Mouse (Mus musculus): ENCODE measurements at regions not wholly inside any gene's neighbourhood (a gene's known extent, or its start where the extent isn't known, plus 50 kb on each side); places are given as distances from the start of the nearest gene placed in this dataset.
"Not testable (repeated sequence)": the region's sequence is repeated elsewhere in the genome, so short reads cannot be mapped to it uniquely, and the experiment has no call there.

DNA sequence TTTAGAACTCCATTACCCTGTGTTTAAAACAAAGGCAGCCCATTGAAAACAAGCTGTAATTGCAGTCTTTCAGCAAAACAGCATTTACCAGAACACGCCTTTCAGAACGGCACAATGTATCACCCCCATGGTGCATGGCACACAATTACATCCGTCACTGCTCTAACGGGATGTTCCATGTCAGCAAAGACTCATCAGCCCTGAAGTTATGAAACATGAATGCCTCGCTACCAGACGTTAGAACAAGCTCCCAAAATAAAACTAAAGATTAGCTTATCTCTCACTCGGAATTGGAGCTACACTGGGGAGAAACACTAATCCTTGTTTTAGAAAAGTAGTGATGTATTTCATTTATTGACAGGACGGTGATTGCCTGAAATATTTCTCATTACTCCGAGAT lies 301.4 kb downstream of the Tox3 start:
- no peak for DNase-seq

GRCm38 (mm10) chr8:90036436-90036835 lies 311.7 kb downstream of the Tox3 start:
- no peak for DNase-seq

DNA sequence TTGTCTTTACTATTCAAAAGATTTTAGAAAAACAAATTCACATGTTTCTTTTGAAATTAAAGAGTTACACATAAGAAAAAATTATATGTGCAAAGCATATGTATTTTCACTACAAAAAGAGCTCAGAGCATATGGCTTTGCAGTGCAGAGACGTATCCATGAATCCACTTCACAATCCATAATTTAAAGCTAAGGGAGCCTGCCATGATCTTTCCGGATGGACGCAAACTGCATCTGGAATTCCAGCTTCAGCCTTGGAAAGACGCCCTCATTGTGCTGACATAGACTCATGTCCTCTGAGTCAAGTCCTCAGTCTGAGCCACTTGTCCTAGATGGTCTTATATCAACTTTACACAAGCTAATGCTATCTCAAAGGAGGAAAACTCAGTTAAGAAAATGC lies 315.6 kb downstream of the Tox3 start:
- no peak for DNase-seq

GRCm38 (mm10) chr8:90031220-90031619 lies 316.9 kb downstream of the Tox3 start:
- DNase-seq: no peak

DNA sequence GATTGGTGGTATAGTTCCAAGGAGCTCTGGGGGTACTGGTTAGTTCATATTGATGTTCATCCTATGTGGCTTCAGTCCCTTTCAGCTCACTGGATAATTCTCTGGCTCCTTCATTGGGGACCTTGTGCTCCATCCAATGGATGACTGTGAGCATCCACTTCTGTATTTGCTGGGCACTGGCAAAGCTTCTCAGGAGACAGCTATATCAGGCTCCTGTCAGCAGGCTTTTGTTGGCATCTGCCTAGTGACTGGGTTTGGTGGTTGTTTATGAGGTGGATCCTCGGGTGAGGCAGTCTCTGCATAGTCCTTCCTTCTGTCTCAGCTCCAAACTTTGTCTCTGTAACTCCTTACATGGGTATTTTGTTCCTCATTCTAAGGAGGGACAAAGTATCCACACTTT lies 330.2 kb downstream of the Tox3 start:
- DNase-seq: not testable (repeated sequence)

GRCm38 (mm10) chr8:90013755-90014154 lies 334.4 kb downstream of the Tox3 start:
- no peak for DNase-seq

GRCm38 (mm10) chr8:90011682-90012409 lies 336.3 kb downstream of the Tox3 start:
- no peak for DNase-seq

DNA sequence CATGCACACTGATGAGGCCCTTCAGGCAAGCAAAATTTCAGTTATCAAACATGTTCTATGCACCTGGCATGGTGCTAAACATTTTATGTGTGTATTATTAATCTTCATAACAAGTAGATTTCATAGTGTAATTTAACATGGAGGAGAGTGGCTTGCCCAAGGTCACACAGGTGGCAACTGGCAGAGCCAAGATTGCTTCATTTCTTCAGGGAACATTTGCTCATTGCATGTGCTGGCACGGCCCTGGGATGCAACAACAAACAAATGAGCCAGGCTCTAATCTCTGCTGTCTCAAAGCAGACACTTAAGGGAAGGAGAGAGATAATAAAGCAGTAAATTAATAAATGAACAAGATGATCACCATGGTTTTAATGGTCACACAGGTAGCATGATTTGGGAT lies 338.7 kb downstream of the Tox3 start:
- no peak for DNase-seq

GRCm38 (mm10) chr8:90000899-90001640 lies 347.1 kb downstream of the Tox3 start:
- DNase-seq: peak; percentile 92 to 94

DNA sequence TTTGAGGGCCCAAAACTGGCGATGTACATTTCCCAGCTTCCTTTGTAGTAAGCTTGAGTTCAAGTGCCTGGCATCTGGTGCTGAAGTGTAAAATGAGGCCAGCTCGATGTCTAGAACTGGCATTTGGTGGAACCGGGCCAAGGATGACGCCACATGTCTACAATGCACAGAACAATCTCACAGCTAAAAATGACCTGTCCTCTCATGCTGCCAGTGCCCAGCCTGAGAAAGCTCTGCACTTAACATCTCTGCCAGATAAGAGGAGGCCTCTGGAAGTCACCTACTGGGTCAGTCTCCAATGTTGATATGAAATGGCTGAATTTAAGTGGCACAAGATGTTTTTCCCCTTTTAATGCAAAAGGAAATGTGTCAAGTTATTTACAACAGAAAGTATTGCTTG lies 354.4 kb downstream of the Tox3 start:
- peak in 1 of 2 experiments; percentile 26 for DNase-seq

- peak in 1 of 2 experiments; percentile 14 for DNase-seq
Observed at GRCm38 (mm10) chr8:89983859-89984258, 364.3 kb downstream of the Tox3 start.

DNA sequence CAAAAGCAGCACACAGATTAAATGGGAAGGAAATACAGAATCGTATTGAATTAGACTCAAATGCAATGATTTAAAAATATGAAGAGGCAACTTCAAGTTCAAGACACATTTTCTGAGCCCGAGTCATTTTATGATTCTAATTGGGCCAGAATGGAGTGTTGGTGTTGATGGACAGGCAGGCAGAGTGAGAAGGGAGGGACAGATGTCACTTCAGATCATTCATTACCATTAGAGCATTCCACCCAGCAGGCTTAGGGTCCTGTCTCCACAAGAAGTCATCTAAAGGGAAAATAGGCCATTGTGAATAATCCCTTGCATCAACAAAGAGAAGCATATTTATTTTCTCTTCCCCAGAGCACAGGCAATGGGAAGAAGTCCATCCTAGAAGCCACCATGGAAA lies 365.6 kb downstream of the Tox3 start:
- no peak for DNase-seq

DNA sequence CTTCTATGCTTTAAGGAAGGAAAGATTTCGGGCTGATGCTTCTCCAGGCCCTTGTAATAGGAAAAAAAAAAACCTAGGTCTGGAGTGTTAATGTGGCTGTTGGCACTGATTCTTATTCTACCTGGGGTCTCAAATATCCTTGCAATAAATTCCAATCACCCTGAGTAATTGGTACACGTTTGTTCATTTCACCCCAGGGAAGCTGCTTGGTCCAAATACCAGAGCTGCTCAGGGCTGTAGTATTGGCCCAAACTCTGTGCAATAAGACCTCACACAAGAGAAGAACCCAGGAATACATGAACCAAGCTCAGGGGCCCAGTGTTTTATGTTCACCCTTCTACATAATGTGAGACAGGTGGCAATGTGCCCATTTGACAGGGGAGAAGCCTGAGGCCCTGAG lies 366.8 kb downstream of the Tox3 start:
- DNase-seq: no peak

DNA sequence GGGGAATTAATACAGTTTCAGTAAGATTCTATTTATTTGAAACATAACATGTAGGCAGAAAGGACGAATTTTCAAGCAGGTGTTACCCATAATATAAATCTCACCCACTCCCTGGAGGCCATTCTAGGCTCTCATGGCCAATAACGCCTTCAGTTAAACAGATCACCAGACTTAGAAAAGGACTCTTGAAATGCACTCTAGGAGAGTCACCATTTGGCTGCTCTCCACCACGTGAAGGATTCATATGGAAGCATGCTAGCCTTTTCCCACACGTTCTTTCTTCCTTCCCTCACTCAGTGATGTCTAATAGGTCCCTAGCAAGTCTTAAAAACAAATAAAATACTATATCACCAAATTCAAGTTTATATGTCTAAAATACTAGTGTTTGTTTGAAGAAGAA lies 367.7 kb downstream of the Tox3 start:
- DNase-seq: no peak

DNA sequence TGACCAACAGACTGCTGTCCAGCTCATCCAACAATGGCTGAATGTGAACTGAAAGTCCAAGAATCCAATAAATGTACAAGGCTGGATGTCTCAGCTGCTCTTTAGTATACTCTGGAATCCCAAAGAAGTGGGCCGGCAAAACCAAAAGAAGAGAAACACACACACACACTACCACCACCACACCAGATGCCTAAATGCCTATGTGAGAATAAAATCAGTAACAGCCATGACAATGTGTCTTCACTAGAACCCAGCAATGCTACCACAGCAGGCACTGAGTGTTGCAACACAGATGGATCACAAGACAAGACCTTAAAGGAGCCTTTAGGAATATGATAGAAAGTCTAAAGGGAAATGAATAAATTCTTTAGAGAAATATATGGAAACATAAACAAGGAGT lies 385.3 kb downstream of the Tox3 start:
- DNase-seq: no peak

DNA sequence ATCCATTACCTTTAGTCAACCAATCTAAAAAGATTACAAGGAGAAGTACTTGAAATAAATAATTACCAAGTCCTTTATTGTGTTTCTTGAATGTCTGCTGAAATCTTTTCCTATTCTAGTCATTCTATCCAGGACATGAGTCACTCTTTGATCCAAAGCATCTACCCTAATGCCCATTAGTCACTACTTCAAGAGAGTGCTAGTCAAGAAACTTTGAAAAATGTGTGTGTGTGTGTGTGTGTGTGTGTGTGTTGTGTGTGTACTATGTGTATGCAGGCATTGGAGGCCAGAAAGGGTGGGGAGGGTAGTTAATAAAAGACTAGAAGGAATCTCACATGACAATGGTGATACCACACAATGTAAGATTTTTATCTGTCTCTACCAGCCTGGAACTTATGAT lies 390.7 kb downstream of the Tox3 start:
- no peak for DNase-seq

- DNase-seq: no peak
Observed at GRCm38 (mm10) chr8:89956482-89957020, 391.6 kb downstream of the Tox3 start.

DNA sequence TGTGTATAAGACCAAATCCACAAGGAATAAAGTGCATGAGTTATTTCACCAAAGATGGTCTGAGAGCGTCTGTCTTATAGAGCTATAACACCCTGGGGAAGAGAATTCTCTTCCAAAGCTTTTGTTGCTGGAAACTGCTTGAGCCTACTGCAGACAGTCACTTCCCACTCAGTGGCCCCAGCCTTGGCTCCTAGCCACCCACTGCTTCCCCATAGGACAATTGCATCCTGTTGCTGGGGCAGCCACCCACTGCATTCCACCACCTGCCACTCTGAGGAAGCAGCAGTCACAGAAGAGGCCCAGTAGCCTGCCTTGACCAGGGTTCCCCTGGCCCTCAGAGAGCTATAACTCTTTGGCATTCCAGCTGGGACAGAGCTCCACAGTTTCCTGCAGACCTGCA lies 409.3 kb downstream of the Tox3 start:
- peak in 1 of 2 experiments; percentile 12 for DNase-seq

DNA sequence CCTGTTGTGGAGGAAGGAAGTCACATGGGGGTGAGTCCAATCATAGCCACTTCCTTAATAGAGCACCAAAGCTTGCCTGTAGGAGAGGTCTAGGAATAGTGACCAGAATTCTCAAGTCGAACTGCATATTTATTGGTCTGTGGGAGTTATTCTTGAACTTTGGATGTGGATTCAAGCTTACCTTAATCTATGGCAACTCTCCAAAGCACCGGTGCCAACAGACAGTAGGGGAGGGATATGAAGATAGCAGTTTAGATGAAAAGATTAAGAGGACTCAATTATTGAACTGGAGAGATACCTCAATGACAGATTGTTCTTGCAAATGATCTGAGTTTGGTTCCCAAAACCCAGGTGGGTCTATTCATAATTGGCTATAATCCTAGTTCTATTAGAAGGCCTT lies 413.6 kb downstream of the Tox3 start:
- peak; percentile 42 to 54 for DNase-seq

DNA sequence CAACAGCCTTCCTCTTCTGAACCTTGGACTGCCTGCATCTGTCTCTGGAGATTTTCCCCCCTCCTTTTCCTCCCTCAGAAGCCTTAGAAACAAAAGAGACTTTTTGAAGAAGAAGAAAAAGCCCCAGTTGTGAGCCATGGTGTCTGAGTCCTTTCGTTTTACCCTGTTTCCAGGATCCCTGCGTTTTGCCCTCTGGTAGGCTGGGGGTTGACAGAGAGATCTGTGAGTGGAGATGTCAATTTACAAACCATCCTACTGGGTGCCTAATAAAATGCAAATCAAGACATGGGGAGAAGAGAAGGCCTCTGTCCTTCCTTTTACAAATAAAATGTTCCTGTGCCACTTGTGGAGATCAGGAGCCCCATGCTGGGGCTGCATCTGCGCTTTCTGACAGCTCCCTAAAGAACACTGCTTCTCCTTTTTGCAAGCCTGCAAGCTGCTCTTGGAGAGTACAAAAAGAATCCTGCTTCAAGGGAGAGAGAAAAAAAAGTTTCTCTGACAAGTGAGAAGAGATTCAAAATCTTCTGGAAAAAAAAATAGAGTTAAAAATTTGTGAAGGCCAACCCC lies 421.4 kb downstream of the Tox3 start:
- DNase-seq: peak; percentile 19 to 57

GRCm38 (mm10) chr8:89924697-89925096 lies 423.4 kb downstream of the Tox3 start:
- DNase-seq: not testable (repeated sequence)

DNA sequence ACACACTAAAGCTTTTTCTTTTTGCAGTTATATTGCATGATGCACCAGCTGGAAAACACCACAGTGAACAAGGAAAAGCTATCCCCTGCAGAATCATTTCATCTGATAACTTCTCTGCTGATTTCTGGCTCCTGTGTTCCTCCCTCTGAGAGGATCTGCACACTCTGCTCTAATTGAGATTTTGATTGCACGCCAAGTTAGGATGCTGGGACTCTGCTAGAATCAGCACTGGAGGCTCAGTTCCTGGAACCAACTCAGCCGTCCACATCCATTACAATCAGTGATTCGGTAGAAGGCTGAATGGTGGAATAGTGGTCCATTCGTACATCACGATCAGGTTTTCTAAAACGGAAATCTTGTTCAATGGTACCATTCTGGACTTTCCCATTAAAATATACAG lies 434.1 kb downstream of the Tox3 start:
- DNase-seq: peak; percentile 55 to 78

GRCm38 (mm10) chr8:89906200-89906599 lies 441.9 kb downstream of the Tox3 start:
- no peak for DNase-seq

GRCm38 (mm10) chr8:89905588-89905987 lies 442.6 kb downstream of the Tox3 start:
- DNase-seq: no peak
